Mouse (Mus musculus) gastrocnemius, postnatal 25 days (tissue): Measurements from ENCODE around the gene Mansc1. TPM values are rescaled to one million over a fixed set of nuclear protein-coding genes. Genes with fewer than 3 reads are reported as not detected.

Source experiments
- DNase-seq: peaks from one replicate; pipeline ENCODE4 v3.0.0; 2022
- total RNA-seq, 2 experiments: library from RNA; stranded (reverse); gene quantifications; 1 replicate in 1 of 2; 2 replicates in 1 of 2; pipeline ENCODE4 v1.2.3; 2021

The Mansc1 gene
- total RNA-seq, 2 experiments from 2014 or later = 1.3 TPM

GRCm38 (mm10) chr6:134597651-134598229 is 34.5 kb downstream of the Mansc1 start:
- DNase-seq = no peak

- peak; percentile 44 for DNase-seq
Measured at GRCm38 (mm10) chr6:134594569-134595442, 37.5 kb downstream of the Mansc1 start.

GRCm38 (mm10) chr6:134591614-134592013 is 40.7 kb downstream of the Mansc1 start:
- DNase-seq = no peak

GRCm38 (mm10) chr6:134586241-134586640 is 46.0 kb downstream of the Mansc1 start:
- no peak for DNase-seq

- DNase-seq = no peak
Measured at GRCm38 (mm10) chr6:134584616-134585015, 47.7 kb downstream of the Mansc1 start.

GRCm38 (mm10) chr6:134582110-134582509 is 50.2 kb downstream of the Mansc1 start:
- no peak for DNase-seq

- DNase-seq = no peak
Measured at GRCm38 (mm10) chr6:134579506-134579905, 52.8 kb downstream of the Mansc1 start.

GRCm38 (mm10) chr6:134578039-134578438 is 54.2 kb downstream of the Mansc1 start:
- DNase-seq = no peak

GRCm38 (mm10) chr6:134575288-134575741 is 57.0 kb downstream of the Mansc1 start:
- DNase-seq = no peak

GRCm38 (mm10) chr6:134567986-134568556 is 64.2 kb downstream of the Mansc1 start:
- DNase-seq = no peak

GRCm38 (mm10) chr6:134566818-134567485 is 65.3 kb downstream of the Mansc1 start, which contains the start of gene Lrp6:
Gene Lrp6, minus strand, starts transcription at chr6:134566965.
- DNase-seq = peak; percentile 87

GRCm38 (mm10) chr6:134566248-134566817 is 66.0 kb downstream of the Mansc1 start:
- DNase-seq = no peak

- no peak for DNase-seq
Measured at GRCm38 (mm10) chr6:134565606-134566247, 66.6 kb downstream of the Mansc1 start.

- DNase-seq = no peak
Measured at GRCm38 (mm10) chr6:134564539-134564938, 67.7 kb downstream of the Mansc1 start.

- no peak for DNase-seq
Measured at GRCm38 (mm10) chr6:134559635-134560034, 72.7 kb downstream of the Mansc1 start.

Other genes starting within 250 kb of the Mansc1 start
- gene Bcl2l14, start 236.2 kb downstream of the Mansc1 start, total RNA-seq = not detected
- 10 to 100 TPM; 42.9 to 46.1 TPM for gene Lrp6, start 65.5 kb downstream of the Mansc1 start, total RNA-seq
- 10 to 100 TPM; 11.3 to 14.0 TPM for gene Borcs5, start 7.0 kb upstream of the Mansc1 start, total RNA-seq
- gene Dusp16, start 160.1 kb upstream of the Mansc1 start, total RNA-seq = 10 to 100 TPM; 13.3 to 17.4 TPM
- gene Crebl2, start 197.7 kb upstream of the Mansc1 start, total RNA-seq = 1 to 10 TPM; 7.2 to 7.6 TPM